Mouse (Mus musculus) gastrocnemius, adult 8-10 months (tissue): ENCODE data around the gene Epb42. TPM values are rescaled to one million over a fixed set of nuclear protein-coding genes. Genes with fewer than 3 reads are reported as not detected.
"Not testable (repeated sequence)": the region's sequence is repeated elsewhere in the genome, so short reads cannot be mapped to it uniquely, and the experiment has no call there.

ENCODE experiments used
- DNase-seq, 2 experiments: peaks; one replicate each; pipeline ENCODE4 v3.0.0; 2022; ENCODE audit warnings: low spot score in 2 of 2
- total RNA-seq, 4 experiments: library from RNA; stranded (reverse); gene quantifications; 2 replicates each; pipeline ENCODE4 v1.2.4; 2022

Epb42 gene
- total RNA-seq: not detected

- DNase-seq: no peak
Measured at GRCm38 (mm10) chr2:121036733-121037341, at the start of gene Epb42. Gene Epb42 (minus strand): TSS chr2:121037072.

GRCm38 (mm10) chr2:121085480-121086185, 48.8 kb upstream of the Epb42 start, which contains the start of gene Tgm5:
Gene Tgm5 (minus strand): TSS chr2:121085841.
- no peak for DNase-seq

GRCm38 (mm10) chr2:121082626-121083025, 45.8 kb upstream of the Epb42 start:
- DNase-seq: no peak

GRCm38 (mm10) chr2:121074747-121075146, 37.9 kb upstream of the Epb42 start:
- no peak for DNase-seq

- no peak for DNase-seq
Measured at GRCm38 (mm10) chr2:121071871-121072270, 35.0 kb upstream of the Epb42 start.

- no peak for DNase-seq
Measured at GRCm38 (mm10) chr2:121069506-121069905, 32.6 kb upstream of the Epb42 start.

GRCm38 (mm10) chr2:121067116-121067515, 30.2 kb upstream of the Epb42 start:
- no peak for DNase-seq

- no peak for DNase-seq
Measured at GRCm38 (mm10) chr2:121061315-121061714, 24.4 kb upstream of the Epb42 start.

- DNase-seq: no peak
Measured at GRCm38 (mm10) chr2:121057997-121058396, 21.1 kb upstream of the Epb42 start.

GRCm38 (mm10) chr2:121055915-121056314, 19.0 kb upstream of the Epb42 start:
- DNase-seq: no peak

- DNase-seq: no peak
Measured at GRCm38 (mm10) chr2:121054060-121054459, 17.2 kb upstream of the Epb42 start.

- DNase-seq: no peak
Measured at GRCm38 (mm10) chr2:121052176-121052575, 15.3 kb upstream of the Epb42 start.

- no peak for DNase-seq
Measured at GRCm38 (mm10) chr2:121045653-121046052, 8.8 kb upstream of the Epb42 start.

GRCm38 (mm10) chr2:121041098-121041497, 4.2 kb upstream of the Epb42 start:
- DNase-seq: no peak

GRCm38 (mm10) chr2:121039382-121039781, 2.5 kb upstream of the Epb42 start:
- DNase-seq: no peak

- DNase-seq: not testable (repeated sequence)
Measured at GRCm38 (mm10) chr2:121038851-121039250, 2.0 kb upstream of the Epb42 start.

GRCm38 (mm10) chr2:121022918-121023317, 14.0 kb downstream of the Epb42 start:
- no peak for DNase-seq

- peak in 1 of 2 experiments; percentile 11 for DNase-seq
Measured at GRCm38 (mm10) chr2:121017151-121017550, 19.7 kb downstream of the Epb42 start.

- DNase-seq: no peak
Measured at GRCm38 (mm10) chr2:121016226-121016625, 20.6 kb downstream of the Epb42 start.

GRCm38 (mm10) chr2:121015507-121015906, 21.4 kb downstream of the Epb42 start:
- DNase-seq: no peak

GRCm38 (mm10) chr2:121012676-121013075, 24.2 kb downstream of the Epb42 start:
- DNase-seq: no peak

GRCm38 (mm10) chr2:121009071-121009677, 27.7 kb downstream of the Epb42 start:
- DNase-seq: no peak

GRCm38 (mm10) chr2:121008664-121009007, 28.2 kb downstream of the Epb42 start:
- DNase-seq: no peak
